Mouse (Mus musculus) stomach, postnatal 0 days (tissue): Measurements from ENCODE around the gene Rufy2.

Source experiments
- CTCF ChIP-seq: IDR thresholded peaks from 2 replicates; pipeline ENCODE4 v1.5.1; 2016; ENCODE audit warnings: antibody characterized with exemption, low read depth, mild to moderate bottlenecking, moderate library complexity
- EP300 ChIP-seq: optimal IDR thresholded peaks from 2 replicates; pipeline ENCODE3; 2016; ENCODE audit warnings: antibody characterized with exemption

DNA sequence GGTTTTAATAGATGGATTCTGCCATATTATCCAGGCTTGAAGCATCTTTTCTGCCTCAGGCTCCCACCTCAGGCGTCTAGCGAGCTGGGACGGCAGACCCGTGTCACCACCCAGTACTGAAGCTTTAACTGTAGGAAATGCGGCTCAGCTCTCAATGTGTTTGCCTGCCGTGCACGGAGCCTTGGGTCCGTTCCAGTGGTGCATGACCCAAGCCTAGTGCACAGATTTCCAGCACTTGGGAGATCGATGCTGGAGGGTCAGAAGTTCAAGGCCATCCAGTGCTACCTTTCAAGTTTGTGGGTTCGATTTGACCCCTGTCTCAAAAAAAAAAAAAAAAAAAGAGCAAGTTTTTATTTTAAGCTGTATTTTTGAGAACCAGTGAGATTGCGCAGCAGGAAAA, 14.2 kb upstream of the Rufy2 start:
- TF ChIP-seq CTCF = no peak
- TF ChIP-seq EP300 = no peak
